Mouse (Mus musculus): ENCODE measurements around the gene Sfr1. TPM values are rescaled to one million over a fixed set of nuclear protein-coding genes. Genes with fewer than 3 reads are reported as not detected.

Sfr1 gene
- polyA plus RNA-seq, 1 experiment from 2014 or later: 228 TPM

DNA sequence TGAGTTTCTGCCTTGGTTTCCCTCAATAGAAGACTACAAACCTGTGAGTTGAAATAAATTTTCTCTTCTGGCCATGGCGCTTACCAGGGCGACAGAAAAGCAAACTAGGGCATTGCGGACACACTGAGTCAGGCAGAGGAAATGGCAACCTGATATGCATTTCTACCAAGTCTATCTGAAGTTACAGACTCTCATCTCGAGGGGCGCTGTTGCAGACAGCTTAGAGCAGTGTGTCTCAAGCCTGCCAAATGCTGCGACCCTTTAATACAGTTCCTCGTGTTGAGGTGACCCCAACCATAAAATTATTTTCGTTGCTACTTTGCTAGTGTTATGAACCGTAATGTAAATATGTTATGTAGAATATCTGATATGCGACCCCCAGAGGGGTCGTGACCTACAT lies 49.5 kb downstream of the Sfr1 start:
- Histone ChIP-seq H3K4me1 (ENCODE audit: insufficient read depth, low read length) (no peaks in the 10 kb centered on the region), H3K36me3 (ENCODE audit: insufficient read depth, low read length) (no peaks in the 10 kb centered on the region), H3K4me3 (ENCODE audit: low read length) (no peak overlapping the region), H3K9ac (replicated peaks; ENCODE audit: low read length) (no peak overlapping the region), H3K9me3 (ENCODE audit: low read length) (no peaks in the 10 kb centered on the region), H3K27me3 (ENCODE audit: insufficient read depth, low read length) (no peaks in the 10 kb centered on the region), H3K27ac (ENCODE audit: low read length) (no peak overlapping the region), H3K4me2 (replicated peaks; ENCODE audit: low read depth, low read length) (no peak overlapping the region)
- ATAC-seq (ENCODE audit: low FRiP score, low TSS enrichment): no peak
- 76% methylated on average over 11 of the region's 11 CpGs for WGBS

DNA sequence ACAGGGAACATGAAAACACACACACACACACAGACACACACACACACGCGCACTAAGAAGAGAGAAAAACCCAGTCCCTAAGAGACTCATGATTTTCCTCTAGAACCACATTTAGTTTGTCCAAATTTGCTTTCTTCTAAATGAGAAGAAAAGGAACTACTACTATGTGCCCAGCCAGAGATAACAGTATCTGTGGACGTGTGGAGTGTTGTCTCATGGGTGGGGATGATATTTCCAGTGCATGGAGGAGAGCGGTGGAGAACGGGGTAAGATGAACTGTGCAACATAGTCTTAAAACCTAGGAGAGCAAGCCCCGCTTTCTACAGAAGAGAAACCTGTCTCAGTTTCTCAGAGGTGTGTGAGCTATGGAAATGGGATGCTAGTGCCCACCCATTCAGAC lies 52.4 kb downstream of the Sfr1 start:
- Histone ChIP-seq H3K27ac (ENCODE audit: low read length) (no peak overlapping the region), H3K9me3 (ENCODE audit: low read length) (no peaks in the 10 kb centered on the region), H3K4me3 (ENCODE audit: low read length) (no peak overlapping the region), H3K4me2 (replicated peaks; ENCODE audit: low read depth, low read length) (no peak overlapping the region), H3K9ac (replicated peaks; ENCODE audit: low read length) (no peak overlapping the region), H3K27me3 (ENCODE audit: insufficient read depth, low read length) (no peaks in the 10 kb centered on the region), H3K4me1 (ENCODE audit: insufficient read depth, low read length) (no peaks in the 10 kb centered on the region), H3K36me3 (ENCODE audit: insufficient read depth, low read length) (no peaks in the 10 kb centered on the region)
- ATAC-seq (ENCODE audit: low FRiP score, low TSS enrichment): no peak
- 92% methylated on average over 6 of the region's 6 CpGs for WGBS

Small RNAs within 50 kb of the gene (microRNA-seq; reads per million reads assigned to microRNA genes)
- not detected for gene Mir8090

Other genes with a start within 250 kb of the Sfr1 start
- 54.8 and 58.9 TPM in 2 replicates for gene Stn1, start 194.2 kb upstream of the Sfr1 start, polyA plus RNA-seq (2015; fragmentation: Nextera tagmentation; extraction: Ambion mirVana)
- gene Slk, start 152.0 kb upstream of the Sfr1 start, polyA plus RNA-seq (2015; fragmentation: Nextera tagmentation; extraction: Ambion mirVana): 11.1 and 11.4 TPM in 2 replicates
- 0.32 and 0.84 TPM in 2 replicates for gene Col17a1, start 39.6 kb upstream of the Sfr1 start, polyA plus RNA-seq (2015; fragmentation: Nextera tagmentation; extraction: Ambion mirVana)
- gene Gsto1, start 123.3 kb downstream of the Sfr1 start, polyA plus RNA-seq (2015; fragmentation: Nextera tagmentation; extraction: Ambion mirVana): 130 and 134 TPM in 2 replicates
- 1.1 and 1.4 TPM in 2 replicates for gene Gsto2, start 133.9 kb downstream of the Sfr1 start, polyA plus RNA-seq (2015; fragmentation: Nextera tagmentation; extraction: Ambion mirVana)
- 0.04 and 0.05 TPM in 2 replicates for gene Cfap43, start 187.6 kb downstream of the Sfr1 start, polyA plus RNA-seq (2015; fragmentation: Nextera tagmentation; extraction: Ambion mirVana)
- 20.5 and 21.0 TPM in 2 replicates for gene Itprip, start 187.6 kb downstream of the Sfr1 start, polyA plus RNA-seq (2015; fragmentation: Nextera tagmentation; extraction: Ambion mirVana)
- gene Cfap58, start 206.0 kb downstream of the Sfr1 start, polyA plus RNA-seq (2015; fragmentation: Nextera tagmentation; extraction: Ambion mirVana): 0.06 TPM in 2 replicates

All from kidney, embryonic 16.5 days (tissue).